Mouse (Mus musculus): ENCODE measurements around the gene Me3.
A peak's percentile ranks its signal among the peaks of the same experiment; 100 is the strongest.

Me3 gene

DNA sequence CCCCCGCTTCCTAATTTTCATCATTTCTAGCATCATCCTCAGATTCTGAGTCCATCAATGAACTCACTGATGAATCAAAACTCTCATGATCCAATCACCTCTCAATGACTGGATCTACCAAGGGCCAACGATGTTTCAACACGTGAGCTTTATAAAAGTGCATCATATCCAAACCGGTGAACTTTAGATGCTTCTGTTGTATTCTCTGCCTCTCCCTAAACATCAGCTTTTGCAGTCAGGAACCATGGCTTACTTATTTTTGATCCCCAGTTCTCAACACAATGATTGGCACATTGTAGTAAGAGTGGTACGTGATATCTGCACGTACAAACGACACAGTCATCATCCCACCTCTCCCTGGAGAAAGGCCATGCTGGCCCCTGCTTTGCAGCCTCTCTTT, 204.5 kb downstream of the Me3 start:
- no peak for DNase-seq

DNA sequence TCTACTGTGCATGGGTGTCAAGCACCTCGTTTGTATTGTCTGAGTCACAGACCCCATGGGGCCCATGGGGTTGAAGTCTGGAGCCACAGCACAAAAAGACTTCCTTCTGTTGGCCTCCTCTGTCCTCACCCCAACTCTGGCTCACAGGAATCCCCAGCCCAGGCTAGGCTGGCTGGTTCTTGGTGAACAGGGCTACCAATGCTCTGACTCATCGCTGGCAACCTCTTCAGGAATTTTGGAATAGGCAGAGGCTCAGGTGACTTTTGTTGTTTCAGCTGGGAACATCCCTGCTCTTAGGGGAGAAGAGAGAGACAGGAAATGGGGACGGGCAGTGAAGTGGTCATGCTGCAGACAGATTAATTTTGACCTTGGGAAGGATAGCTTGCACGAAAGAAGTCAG, 205.6 kb downstream of the Me3 start:
- DNase-seq = peak; percentile 33

DNA sequence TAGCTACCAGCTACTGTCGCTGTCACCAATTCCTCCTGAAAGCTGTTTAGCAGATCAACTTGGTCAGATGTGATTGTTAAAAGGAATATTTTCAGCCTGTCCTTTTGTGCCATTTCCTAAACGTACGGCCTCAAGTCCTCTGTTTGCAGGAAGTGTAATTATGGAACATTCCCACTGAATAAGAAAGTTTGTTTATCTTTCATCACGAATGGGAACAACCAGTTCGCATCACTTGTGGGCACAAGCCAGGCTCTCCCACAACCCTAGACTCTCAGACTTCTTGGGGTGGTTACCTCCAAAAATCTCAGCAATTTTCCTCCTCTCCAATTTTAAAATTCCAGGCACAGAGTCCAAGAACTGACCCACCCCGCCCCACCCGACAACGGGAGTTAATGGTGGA, 207.5 kb downstream of the Me3 start:
- peak; percentile 50 for DNase-seq

DNA sequence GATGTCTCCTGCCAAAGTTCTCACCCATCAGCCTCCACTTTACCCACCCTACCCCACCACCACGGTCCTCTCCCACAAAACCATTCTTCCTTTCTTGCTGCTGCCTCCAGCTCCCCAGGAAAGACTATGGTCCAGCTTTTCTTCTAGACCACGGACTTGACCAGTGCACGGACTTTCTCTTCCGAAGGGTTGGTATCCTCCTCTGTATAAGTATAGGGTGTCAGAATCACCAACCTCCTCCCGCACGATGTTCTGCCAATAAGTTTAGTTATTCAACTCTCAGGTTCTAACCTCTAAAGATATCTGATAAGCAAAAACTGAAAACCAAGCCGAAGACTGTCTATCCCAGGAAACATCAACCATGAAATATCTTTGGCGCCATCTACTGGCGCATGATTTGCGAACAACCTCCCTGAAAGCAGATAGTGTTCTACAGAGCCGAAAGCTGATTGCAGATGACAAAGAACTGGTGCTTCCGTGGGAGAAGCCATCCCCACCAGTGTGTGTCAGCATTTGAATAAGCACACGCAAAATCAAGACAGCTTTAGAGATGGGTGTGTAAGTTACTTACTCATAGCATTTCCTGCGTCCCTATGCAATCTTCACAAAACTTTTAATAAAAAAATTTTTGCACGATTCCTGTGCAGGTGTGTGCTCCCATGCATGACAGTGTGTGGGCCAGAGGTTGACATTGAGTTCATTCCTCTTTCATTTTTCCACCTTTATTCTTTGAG, 209.6 kb downstream of the Me3 start:
- DNase-seq = peak; percentile 96

DNA sequence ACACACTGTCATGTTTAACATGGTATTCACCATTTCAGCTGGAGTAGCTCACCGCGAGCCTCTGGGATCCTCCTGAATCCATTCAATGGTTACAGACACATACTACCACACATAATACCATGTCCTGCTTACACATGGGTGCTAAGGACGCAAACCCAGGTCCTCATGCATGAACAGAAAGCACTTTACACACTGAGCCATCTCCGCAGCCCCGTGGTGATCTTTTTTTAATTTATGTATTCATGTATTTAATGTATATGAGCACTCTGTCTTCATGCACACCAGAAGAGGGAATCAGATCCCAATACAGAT, 210.2 kb downstream of the Me3 start:
- DNase-seq = no peak

DNA sequence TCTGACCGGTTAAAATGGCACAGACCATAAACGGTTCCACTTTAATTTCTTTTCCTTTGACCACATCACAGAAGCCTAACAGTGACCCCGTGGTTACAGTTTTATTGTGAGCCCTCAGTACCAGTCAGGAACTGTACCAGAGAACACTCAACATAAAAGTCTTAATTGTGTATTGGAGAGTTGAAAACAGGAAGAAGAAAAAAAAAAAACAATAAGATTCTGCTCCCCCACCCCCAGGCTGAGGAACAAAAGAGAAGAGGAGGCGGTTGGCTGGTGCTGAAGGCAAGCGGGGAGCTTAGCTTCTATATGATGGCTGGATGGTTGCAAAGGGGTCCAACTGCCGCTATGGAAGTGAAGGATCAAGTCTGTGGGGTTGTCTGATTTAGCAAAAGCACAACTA, 210.9 kb downstream of the Me3 start:
- no peak for DNase-seq

DNA sequence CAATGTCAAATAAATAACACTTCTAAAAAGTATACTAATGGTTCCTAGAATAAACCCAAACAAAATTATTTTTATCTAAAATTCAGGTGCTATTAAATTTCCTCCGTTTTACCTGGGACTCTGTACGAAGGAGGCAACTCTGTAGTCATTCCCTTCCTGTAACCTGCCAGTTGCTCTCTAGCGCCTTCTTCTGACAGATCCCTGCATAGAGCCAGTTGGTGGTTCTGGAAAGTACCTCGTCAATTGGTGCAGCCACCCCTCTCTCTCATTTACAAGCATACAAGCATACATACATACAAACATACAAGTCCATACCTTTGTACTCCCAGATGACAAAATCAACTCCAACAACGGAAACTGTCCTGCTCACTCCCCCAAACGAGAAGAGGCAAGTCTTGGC, 211.3 kb downstream of the Me3 start:
- peak; percentile 64 for DNase-seq

DNA sequence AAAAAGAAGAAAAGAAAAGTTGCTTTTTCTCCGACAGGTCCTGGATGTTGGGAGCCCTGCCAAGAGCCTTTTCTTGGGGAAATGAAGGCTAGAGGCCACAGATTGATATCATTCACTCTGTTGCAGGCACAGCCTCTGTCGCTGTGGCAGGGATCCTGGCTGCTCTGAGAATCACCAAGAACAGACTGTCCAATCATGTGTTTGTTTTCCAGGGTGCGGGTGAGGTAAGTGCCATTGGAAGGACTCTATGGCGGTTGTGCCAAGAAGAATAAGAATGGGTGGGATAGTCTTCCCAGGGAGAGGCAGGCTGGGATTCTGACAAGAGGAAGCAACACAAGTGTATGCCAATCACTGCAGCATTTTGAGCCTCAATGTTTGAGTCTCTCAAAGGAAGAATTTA, 213.5 kb downstream of the Me3 start:
- peak; percentile 49 for DNase-seq

DNA sequence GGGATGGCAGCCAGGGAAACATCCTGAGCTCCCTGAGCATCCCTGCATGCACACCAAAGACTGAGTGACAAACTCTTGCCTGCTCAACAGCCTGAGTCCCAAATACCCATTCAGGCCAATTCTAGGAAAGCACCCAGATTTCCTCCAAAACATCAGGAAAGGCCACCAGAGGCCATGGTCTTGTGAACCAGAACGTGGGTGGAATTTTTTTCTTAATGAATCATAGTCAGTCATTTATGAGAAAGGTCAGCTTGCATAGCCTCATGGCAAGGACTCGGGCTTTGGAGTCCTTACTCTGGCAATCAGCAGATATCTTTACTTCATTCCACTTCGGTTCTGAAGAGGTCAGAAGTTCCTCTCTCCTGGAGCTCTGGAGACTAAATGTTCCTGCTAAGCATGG, 218.3 kb downstream of the Me3 start:
- DNase-seq = no peak

DNA sequence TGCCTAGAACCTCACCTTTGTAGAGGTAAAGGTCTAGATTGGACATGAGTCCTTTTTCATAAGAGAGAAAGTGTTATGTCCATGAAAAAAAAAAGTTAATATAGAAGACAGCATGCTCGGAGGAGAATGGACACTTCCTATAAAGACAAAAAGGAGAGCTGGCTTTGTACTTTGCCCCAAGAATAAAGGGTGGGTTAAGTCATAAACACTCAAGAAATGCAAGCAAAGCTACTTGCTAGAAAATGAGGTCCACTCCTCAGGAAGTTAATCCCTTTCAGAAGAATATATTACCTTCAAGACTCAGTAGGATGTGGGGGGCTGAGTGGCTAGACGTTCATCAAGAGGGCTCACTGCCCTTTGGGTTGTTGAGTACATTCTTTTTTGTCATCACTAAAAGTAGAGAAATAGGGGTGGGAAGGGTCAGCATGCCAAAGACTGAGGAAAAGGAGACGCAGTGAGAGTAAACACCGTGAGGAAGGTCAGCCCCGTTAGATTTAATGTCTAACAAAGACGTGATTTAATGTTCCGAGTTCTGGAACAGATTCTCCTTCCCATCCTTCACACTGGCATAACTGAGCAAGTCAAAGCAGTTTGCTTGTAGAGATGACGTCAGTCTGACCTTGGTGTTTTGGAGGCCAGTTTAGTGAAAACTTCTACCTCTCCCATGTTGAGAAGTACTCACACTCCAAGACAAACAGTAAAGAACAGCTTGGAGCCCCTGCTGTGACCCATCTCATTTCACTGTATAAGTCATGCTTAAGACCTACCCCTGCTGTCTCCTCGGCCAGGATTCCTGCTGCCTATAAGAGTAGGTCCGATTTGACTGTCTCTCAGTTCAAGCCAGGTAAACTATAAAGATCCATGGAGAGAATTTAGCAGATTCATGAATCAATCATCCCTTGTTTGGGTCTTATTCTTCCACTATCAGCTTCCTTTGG, 220.2 kb downstream of the Me3 start:
- DNase-seq = no peak

DNA sequence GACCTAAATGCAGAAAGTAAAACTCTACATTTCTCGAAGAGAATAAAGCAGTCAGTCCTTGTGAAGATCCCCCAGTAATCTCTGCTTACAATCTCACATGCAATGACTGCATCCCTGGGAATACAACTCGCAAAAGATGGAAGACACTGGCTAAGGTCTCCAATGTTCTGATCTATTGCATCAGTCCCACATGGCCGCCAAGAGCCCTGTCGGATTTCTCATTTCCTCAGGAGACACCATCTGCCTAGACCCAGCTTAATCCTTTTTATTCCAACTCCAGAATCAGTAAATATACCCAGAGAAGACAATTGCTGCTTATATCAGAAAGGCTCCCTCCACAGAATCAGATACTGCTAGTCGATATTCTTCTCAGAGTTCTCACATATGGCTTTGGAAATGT, 220.9 kb downstream of the Me3 start:
- DNase-seq = no peak

DNA sequence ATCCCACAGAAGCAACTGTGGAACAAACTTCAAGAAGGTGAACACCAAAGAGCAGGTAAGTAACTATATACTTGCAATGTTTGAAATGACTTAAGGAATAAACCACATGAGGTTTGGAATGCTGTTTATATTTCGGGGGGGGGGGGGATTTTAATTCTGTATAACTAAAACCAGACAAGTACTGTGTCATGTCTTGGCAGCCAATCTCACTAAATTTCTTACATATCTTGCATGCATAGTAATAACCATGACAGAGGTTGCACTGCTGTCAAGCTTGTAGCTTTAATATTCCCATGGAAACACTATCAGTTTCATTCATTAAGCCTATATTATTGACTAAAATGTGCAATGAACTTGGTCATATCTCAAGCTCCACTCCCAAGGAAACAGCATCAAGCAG, 223.0 kb downstream of the Me3 start:
- no peak for DNase-seq

DNA sequence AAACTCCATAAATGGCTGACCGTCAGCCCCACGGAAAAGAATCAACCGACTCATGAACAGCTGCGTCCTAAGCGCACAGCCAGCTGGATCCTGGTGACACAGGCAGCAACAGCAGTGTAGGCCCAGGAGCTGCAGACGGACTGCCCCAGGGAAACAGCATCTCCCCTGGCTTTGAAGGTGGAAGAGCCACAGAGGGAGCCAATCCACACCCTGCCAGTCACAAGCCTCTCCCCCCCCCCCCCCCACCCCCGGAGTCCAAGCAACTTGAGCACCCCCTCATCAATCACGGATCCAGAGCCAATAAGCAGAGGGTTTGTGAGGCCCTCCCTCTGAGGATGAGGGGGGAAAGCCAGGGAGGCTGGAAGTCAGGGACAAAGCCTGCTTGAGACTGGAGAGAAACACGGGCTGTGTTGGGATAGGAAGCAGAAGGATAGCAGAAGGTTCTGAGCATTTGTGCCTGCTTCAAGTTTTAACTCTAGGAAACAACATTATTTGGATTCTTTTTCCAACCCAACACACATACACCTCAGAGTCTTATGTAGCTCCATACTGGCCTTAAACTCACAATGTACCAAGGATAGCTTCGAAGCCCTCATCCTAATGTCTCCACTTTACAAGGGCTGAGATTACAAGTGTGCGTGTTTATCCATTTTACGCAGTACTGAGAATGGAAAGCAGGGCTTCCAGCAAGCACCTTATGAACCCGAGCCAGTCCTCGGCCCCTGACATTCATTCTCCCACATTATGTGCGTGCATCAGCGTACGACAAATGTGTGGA, 224.4 kb downstream of the Me3 start:
- no peak for DNase-seq

DNA sequence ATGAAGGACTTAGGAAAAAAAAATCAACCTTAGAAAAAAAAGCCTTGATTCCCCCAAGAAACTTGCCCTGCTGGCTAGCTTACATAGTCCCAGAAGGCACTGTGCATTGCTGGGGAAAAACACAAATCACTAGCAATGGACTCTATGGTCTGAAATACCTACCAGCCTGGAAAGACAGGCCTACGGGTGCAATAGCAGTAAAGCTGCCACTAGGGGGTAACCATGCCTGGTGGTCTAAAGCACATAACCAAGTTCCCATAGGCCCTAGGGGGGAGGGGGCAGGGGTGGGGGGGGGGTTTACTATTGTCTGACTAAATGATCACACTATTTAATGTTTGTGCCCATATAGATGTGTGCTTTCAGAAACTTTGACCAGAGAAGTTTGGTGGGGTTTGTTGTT, 232.6 kb downstream of the Me3 start:
- DNase-seq = no peak

DNA sequence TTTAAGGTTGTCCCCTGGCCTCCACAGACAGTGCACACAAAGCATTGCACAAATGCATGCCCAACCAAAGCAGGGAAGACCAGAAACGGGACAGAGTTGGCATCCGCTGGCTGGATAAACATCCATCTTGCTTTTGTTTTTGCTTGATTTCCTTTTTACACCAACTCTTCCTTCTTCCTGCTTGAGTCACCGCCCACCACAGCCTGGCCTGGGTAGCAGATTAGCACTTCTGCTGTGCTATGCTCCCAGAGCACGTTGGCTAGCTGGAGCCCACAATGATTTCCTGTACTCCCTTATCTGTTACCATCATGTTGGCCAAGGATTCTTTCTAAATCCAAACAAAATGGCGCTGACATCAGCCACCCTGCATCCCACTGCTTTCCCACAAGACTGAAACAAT, 235.0 kb downstream of the Me3 start:
- DNase-seq = peak; percentile 42

DNA sequence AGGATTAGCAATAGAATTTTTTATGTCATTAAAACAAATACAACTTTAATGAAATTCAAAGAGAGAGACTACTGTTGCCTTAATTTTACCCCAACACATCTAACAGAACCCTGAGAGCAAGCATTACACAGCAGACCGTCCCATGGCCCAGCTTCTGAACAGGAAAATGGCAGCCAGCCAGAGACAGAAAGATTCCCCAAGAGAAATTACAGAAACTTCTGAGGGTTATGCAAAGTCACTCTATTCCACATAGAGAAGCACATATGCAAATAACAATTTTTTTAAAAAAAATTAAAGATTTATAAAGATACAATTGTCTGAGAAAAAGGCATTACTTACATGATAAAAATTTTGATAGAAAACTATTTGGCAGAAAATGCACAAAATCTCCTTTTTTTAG, 247.5 kb downstream of the Me3 start:
- DNase-seq = no peak

DNA sequence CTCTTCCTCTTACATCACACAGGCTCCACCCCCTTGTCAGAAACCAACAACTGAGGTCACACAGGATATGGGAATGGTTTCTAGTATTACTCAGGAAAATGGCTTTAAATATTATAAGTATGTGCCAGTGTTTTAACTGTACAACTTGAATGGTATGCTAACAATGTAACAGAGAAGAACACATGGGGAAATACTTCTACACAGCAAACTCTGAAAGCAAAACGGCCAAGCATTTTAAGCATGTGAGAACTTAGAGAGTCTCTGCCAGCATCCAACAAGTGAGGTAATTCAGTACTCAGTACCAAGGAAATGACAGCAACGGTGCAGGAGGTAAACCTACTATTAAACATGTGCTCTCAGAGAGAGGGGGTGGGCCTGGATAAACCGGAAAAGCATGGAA, 252.4 kb downstream of the Me3 start:
- DNase-seq = no peak

DNA sequence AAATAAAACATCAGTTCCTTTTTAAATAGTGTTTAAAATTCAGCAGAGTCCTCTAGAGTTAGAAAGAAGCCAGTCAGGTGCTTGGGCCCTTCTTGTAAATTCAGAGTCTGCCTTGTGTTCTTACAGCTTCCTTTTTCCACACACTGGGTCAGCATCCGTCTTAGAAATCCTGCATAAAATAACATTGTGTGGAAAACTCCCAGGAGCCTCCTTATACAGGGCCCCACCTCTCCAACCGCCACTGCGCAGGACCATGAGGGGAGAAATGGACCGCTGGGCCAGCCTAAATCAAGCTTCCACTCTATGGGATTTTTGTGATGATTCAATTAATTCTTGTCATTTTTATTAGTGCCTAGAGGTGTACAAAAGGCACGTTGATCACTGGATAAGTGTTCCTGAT, 259.2 kb downstream of the Me3 start:
- DNase-seq = no peak

DNA sequence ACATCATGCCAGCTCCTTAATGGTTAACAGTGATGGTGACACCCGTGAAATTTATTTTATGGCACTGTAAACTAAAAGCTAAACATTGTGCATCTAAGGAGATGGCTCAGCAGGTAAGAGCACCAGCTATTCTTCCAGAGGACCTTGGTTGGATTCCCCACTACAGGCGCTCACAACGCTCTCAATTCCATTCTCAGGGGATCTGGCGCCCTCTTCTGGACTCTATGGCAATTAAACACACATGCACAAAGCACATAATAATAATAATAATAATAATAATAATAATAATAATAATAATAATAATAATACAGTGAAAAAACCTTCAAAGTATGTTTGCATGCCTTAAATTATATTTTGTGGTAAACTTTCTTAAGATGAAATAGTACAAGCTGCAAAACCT, 259.7 kb downstream of the Me3 start:
- DNase-seq = peak; percentile 48

DNA sequence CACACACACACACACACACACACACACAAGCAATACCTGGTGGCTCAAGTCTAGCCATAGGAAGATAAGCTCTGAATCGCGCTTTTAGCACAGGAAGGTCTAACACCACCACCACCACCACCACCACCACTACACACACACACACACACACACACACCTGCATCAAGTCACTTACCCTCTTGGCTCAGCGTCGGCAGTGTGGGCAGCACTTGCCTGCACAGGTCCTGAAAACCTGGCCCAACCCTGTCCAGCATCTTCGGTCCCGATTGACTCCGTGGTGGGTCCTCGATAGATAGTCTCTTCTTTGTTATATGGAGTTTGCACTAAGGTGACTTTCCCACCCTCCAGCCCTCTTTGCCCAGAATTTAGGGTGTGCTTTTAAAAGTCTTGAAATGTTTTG, 270.8 kb downstream of the Me3 start:
- DNase-seq = no peak

DNA sequence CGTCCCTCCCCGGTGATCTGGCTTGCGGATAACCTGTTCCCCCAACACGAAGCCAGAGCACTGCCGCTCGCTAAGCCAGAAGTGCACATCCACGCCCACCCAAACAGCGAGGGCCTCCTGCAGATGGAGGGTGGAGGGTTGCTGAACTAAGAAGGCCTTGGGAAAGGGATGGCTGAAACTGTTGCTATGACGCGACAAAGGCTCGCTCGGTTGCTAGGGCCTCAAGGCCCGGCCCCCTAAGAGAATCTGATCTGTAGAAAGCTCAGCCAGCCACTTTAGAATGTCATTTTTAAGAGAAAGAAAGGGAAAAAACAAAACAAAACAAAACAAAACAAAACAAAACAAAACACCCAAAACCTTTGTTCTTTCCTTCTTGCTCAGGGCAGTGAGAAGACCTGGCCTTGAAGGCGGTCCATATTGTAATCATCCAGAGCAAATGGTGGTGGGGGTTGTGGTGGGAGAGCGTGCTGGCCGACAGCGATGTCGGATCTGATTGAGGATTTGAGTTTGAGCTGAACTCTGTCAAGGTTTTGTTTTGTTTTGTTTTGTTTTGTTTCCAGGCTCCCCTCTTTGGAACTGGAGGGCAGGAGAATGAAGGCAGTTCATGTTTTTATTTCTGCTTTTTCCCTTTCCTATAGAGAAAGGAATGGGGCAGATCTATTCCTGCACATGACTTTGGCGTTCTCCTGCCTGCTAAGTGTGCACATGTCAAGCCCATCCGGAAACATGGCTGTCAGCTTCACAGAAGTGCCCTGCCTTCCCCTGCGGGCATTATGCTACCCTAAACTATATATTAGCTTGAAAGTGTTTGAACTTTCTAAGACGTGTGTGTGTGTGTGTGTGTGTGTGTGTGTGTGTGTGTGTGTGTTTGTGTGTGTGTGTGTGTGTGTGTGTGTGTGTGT, 271.5 kb downstream of the Me3 start, which contains the start of gene Ccdc81:
Gene Ccdc81 (minus strand): TSS at position 188 of the 902 bp plus-strand sequence.
- DNase-seq = no peak

Data from lung, postnatal 36 days (tissue).